Mouse (Mus musculus) ES-Bruce4 (cell line): ENCODE data around the gene Ly6g6f. TPM values are rescaled to one million over a fixed set of nuclear protein-coding genes. Genes with fewer than 3 reads are reported as not detected.

Experiments
- H3K27ac ChIP-seq: 2 replicates; pipeline ENCODE4 v1.5.1; 2012; ENCODE audit warnings: low read length, inconsistent platforms; ENCODE audit not compliant: insufficient read depth
- H3K27me3 ChIP-seq: 2 replicates; pipeline ENCODE4 v1.6.1; 2012; ENCODE audit warnings: mild to moderate bottlenecking, low read length, inconsistent platforms; ENCODE audit not compliant: control insufficient read depth, poor library complexity, insufficient read depth, severe bottlenecking
- H3K36me3 ChIP-seq: 2 replicates; pipeline ENCODE4 v1.6.1; 2012; ENCODE audit warnings: inconsistent platforms, mild to moderate bottlenecking, low read length, moderate library complexity; ENCODE audit not compliant: control insufficient read depth, poor library complexity, insufficient read depth, severe bottlenecking
- H3K4me1 ChIP-seq: one replicate; pipeline ENCODE4 v1.8.1; 2011; ENCODE audit warnings: low read length; ENCODE audit not compliant: control insufficient read depth, insufficient read depth
- H3K4me3 ChIP-seq: 2 replicates; pipeline ENCODE4 v1.5.1; 2011; ENCODE audit warnings: low read depth, mild to moderate bottlenecking, low read length
- H3K9ac ChIP-seq: 2 replicates; pipeline ENCODE4 v1.6.1; 2012; ENCODE audit warnings: low read depth, mild to moderate bottlenecking, inconsistent platforms; ENCODE audit not compliant: poor library complexity, severe bottlenecking
- H3K9me3 ChIP-seq: replicated peaks from 2 replicates; pipeline ENCODE4 v1.6.1; 2012; ENCODE audit warnings: mild to moderate bottlenecking, low read length, inconsistent platforms; ENCODE audit not compliant: control insufficient read depth, poor library complexity, insufficient read depth, severe bottlenecking
- CTCF ChIP-seq: IDR thresholded peaks from one replicate; pipeline ENCODE4 v1.8.1; 2011; ENCODE audit warnings: low read depth, low read length
- EP300 ChIP-seq: IDR thresholded peaks from 2 replicates; pipeline ENCODE4 v1.6.1; 2011; ENCODE audit warnings: low read depth, low read length; ENCODE audit not compliant: insufficient read depth
- POLR2A ChIP-seq: IDR thresholded peaks from one replicate; pipeline ENCODE4 v1.8.1; 2011; ENCODE audit warnings: low read length; ENCODE audit not compliant: insufficient read depth
- polyA plus RNA-seq: library from polyadenylated mRNA; stranded (reverse); fragments of >200 nt; gene quantifications from 2 replicates; pipeline ENCODE4 v1.2.4, GENCODE M21; 2011; ENCODE audit warnings: low read depth; ENCODE audit not compliant: missing spikeins, insufficient read depth, insufficient read length

Ly6g6f gene
- polyA plus RNA-seq, 1 experiment: not detected

DNA sequence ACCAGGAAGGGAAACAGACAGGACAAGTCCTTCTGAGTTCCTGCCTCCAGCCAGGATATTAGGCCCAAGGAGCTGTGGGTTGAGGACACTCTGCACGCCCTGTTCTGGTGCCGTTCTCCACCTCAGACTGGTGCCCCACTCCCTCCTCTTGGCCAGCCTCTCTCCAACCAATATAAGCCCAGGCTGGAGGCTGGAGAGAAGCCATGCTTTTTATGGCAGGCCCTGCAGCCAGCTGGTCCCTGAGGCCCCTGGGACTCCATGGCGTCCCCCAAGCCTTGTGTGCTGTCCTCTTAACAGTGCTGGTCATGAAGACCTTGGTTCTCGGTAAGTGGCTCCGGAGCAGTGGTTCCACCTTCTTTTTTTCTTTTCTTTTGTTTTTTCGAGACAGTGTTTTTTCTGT, 22.7 kb upstream of the Ly6g6f start, which contains the start of gene Ly6g5c:
Gene Ly6g5c (plus strand): TSS at position 183 of the 400 bp plus-strand sequence.
- H3K4me3 ChIP-seq: no peak within 1 kb of the TSS
- no peak within 1 kb of the TSS for H3K9ac ChIP-seq
- no peaks in the 10 kb centered on the region for H3K36me3 ChIP-seq
- H3K4me1 ChIP-seq: no peaks in the 10 kb centered on the region
- TF ChIP-seq CTCF: no peak
- no peak for TF ChIP-seq POLR2A
- no peak for TF ChIP-seq EP300
- H3K27me3 ChIP-seq: no peaks in the 10 kb centered on the region
- no peaks in the 10 kb centered on the region for H3K9me3 ChIP-seq
- no peak within 1 kb of the TSS for H3K27ac ChIP-seq

GRCm38 (mm10) chr17:35106522-35106921, 21.1 kb upstream of the Ly6g6f start:
- Histone ChIP-seq H3K27me3 (no peaks in the 10 kb centered on the region), H3K9me3 (no peaks in the 10 kb centered on the region), H3K27ac (no peak overlapping the region), H3K9ac (no peak overlapping the region), H3K4me3 (no peak overlapping the region), H3K4me1 (no peaks in the 10 kb centered on the region), H3K36me3 (no peaks in the 10 kb centered on the region)
- TF ChIP-seq EP300: no peak
- TF ChIP-seq CTCF: no peak
- TF ChIP-seq POLR2A: no peak

- Histone ChIP-seq H3K27ac (no peak overlapping the region), H3K9ac (no peak overlapping the region), H3K4me1 (no peaks in the 10 kb centered on the region), H3K36me3 (no peaks in the 10 kb centered on the region), H3K27me3 (no peaks in the 10 kb centered on the region), H3K4me3 (no peak overlapping the region), H3K9me3 (no peaks in the 10 kb centered on the region)
- TF ChIP-seq CTCF: peak; percentile 75
- no peak for TF ChIP-seq POLR2A
Measured at GRCm38 (mm10) chr17:35105740-35106389, 20.5 kb upstream of the Ly6g6f start.

DNA sequence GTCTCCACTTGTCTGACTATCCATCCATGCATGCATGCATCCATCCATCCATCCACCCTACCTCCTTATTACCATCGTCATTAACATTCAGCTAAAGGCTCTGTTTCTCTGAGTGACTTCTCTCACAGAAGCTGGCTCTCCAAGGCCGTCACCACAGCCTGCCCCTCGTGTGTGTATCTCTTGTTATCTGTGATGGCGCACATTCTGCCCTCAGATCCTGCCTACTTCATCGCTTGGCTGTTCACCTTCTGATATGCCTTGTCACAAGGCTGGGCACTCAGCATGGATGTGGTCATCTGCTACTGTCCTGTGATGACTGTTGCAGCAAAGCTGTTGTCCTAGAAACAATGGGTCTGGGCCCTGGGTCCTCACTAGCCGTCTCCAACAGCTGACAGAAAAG, 19.3 kb upstream of the Ly6g6f start:
- H3K4me1 ChIP-seq: no peaks in the 10 kb centered on the region
- H3K27me3 ChIP-seq: no peaks in the 10 kb centered on the region
- TF ChIP-seq CTCF: no peak
- H3K36me3 ChIP-seq: no peaks in the 10 kb centered on the region
- H3K9ac ChIP-seq: no peak overlapping the region
- no peaks in the 10 kb centered on the region for H3K9me3 ChIP-seq
- H3K27ac ChIP-seq: no peak overlapping the region
- H3K4me3 ChIP-seq: no peak overlapping the region

DNA sequence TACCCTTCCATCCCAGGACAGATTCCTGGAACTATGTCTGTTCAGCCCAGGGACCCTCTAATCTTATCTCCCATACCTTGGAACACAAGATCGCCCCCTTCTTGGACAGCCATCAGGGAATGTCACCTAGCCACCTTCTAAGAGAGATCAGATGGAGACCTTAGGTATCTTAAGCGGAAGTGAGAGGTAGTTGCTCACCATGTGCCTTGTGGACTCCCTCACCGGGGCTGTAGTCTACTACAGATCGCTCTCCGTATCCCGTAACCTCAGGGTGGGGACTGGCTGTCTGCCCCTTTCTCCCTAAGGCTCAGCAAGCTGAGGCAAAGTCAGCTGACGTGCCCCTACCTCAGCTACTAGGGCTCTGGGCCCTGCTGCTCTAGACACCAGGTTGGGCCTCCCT, 18.7 kb upstream of the Ly6g6f start:
- no peak overlapping the region for H3K4me3 ChIP-seq
- no peaks in the 10 kb centered on the region for H3K36me3 ChIP-seq
- H3K4me1 ChIP-seq: no peaks in the 10 kb centered on the region
- H3K27me3 ChIP-seq: no peaks in the 10 kb centered on the region
- H3K9ac ChIP-seq: no peak overlapping the region
- TF ChIP-seq POLR2A (no peak), CTCF (no peak), EP300 (no peak)
- H3K9me3 ChIP-seq: no peaks in the 10 kb centered on the region
- H3K27ac ChIP-seq: no peak overlapping the region

GRCm38 (mm10) chr17:35103221-35103690, 17.8 kb upstream of the Ly6g6f start:
- no peak overlapping the region for H3K9ac ChIP-seq
- H3K4me3 ChIP-seq: no peak overlapping the region
- H3K4me1 ChIP-seq: no peaks in the 10 kb centered on the region
- H3K27ac ChIP-seq: no peak overlapping the region
- H3K36me3 ChIP-seq: no peaks in the 10 kb centered on the region
- TF ChIP-seq POLR2A: no peak
- TF ChIP-seq CTCF: no peak
- no peak for TF ChIP-seq EP300
- H3K9me3 ChIP-seq: no peaks in the 10 kb centered on the region
- H3K27me3 ChIP-seq: no peaks in the 10 kb centered on the region
